Mouse (Mus musculus) olfactory bulb, adult 2 months (tissue): Measurements from ENCODE around the gene Syt16.

Experiments
- CTCF ChIP-seq: fragments of 200-500 bp; IDR thresholded peaks from 2 replicates; pipeline ENCODE4 v1.5.1; 2012; ENCODE audit warnings: low read depth, mild to moderate bottlenecking, low read length, moderate library complexity; ENCODE audit not compliant: insufficient read depth
- POLR2A ChIP-seq: fragments of 200-500 bp; IDR thresholded peaks from 2 replicates; pipeline ENCODE4 v1.6.1; 2012; ENCODE audit warnings: mild to moderate bottlenecking, low read depth, low read length, moderate library complexity; ENCODE audit not compliant: insufficient read depth

DNA sequence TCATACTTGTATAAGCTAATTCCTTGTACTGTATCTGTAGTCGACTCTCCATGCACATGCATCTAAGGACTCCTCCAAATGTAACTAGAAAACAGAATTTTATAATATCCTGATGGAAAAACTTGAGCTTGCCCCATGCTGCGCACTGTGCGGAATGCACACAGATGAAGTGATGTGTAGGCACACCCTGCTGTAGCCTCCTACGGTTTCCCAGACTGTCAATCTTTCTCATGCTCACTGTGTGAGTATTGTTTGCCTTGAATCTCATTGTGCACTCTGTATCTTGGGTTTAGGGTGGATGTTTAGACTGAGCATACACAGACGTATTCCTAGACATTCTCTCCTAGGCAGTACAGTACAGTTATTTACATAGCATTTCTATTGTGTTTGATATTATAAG is 203.9 kb downstream of the Syt16 start:
- no peak for TF ChIP-seq CTCF
- TF ChIP-seq POLR2A, result no peak
